Mouse (Mus musculus): ENCODE measurements around the gene Iscu. TPM values are rescaled to one million over a fixed set of nuclear protein-coding genes. Genes with fewer than 3 reads are reported as not detected.

Iscu gene
- polyA plus RNA-seq, 1 experiment from 2014 or later: 93.0 TPM

- Histone ChIP-seq H3K27me3 (no peaks in the 10 kb centered on the region), H3K9ac (peak overlapping the region; percentile 70), H3K36me3 (peaks cover 23% of the 10 kb centered on the region), H3K4me2 (peak overlapping the region; percentile 80), H3K4me3 (peak overlapping the region; percentile 64), H3K27ac (replicated peaks) (peak overlapping the region; percentile 96), H3K4me1 (replicated peaks) (peaks cover 33% of the 10 kb centered on the region), H3K9me3 (no peaks in the 10 kb centered on the region)
- 32% methylated on average over 7 of the region's 7 CpGs for WGBS
- ATAC-seq (ENCODE audit: low read depth): peak; percentile 51
Measured at GRCm38 (mm10) chr5:113735023-113735344, 37.6 kb upstream of the Iscu start.

GRCm38 (mm10) chr5:113735345-113736112 is 37.0 kb upstream of the Iscu start, which contains the start of gene Ficd:
Ficd (plus strand) TSS chr5:113735803.
- Histone ChIP-seq H3K4me1 (replicated peaks) (peaks cover 27% of the 10 kb centered on the region), H3K27me3 (no peaks in the 10 kb centered on the region), H3K9ac (peak within 1 kb of the TSS; percentile 77), H3K36me3 (peaks cover 29% of the 10 kb centered on the region), H3K4me3 (peak within 1 kb of the TSS; percentile 64), H3K4me2 (peak within 1 kb of the TSS; percentile 80), H3K27ac (replicated peaks) (peak within 1 kb of the TSS; percentile 96), H3K9me3 (no peaks in the 10 kb centered on the region)
- ATAC-seq (ENCODE audit: low read depth): peak; percentile 96
- WGBS: 1% methylated on average over 71 of the region's 71 CpGs

GRCm38 (mm10) chr5:113736113-113736502 is 36.4 kb upstream of the Iscu start:
- no peaks in the 10 kb centered on the region for H3K27me3 ChIP-seq
- peak overlapping the region; percentile 77 for H3K9ac ChIP-seq
- 3% methylated on average over 10 of the region's 10 CpGs for WGBS
- peaks cover 34% of the 10 kb centered on the region for H3K36me3 ChIP-seq
- peak overlapping the region; percentile 96 for H3K27ac ChIP-seq (replicated peaks)
- peak overlapping the region; percentile 64 for H3K4me3 ChIP-seq
- H3K4me2 ChIP-seq: peak overlapping the region; percentile 80
- H3K9me3 ChIP-seq: no peaks in the 10 kb centered on the region
- H3K4me1 ChIP-seq (replicated peaks): peaks cover 22% of the 10 kb centered on the region
- ATAC-seq (ENCODE audit: low read depth): peak; percentile 0; the same call in 1 of the 2 replicates

- no peaks in the 10 kb centered on the region for H3K27me3 ChIP-seq
- WGBS: 39% methylated on average over 15 of the region's 15 CpGs
- peak overlapping the region; percentile 80 for H3K4me2 ChIP-seq
- H3K9ac ChIP-seq: peak overlapping the region; percentile 77
- peak overlapping the region; percentile 64 for H3K4me3 ChIP-seq
- H3K4me1 ChIP-seq (replicated peaks): peaks cover 22% of the 10 kb centered on the region
- no peaks in the 10 kb centered on the region for H3K9me3 ChIP-seq
- peak overlapping the region; percentile 96 for H3K27ac ChIP-seq (replicated peaks)
- H3K36me3 ChIP-seq: peaks cover 40% of the 10 kb centered on the region
- ATAC-seq (ENCODE audit: low read depth): no peak
Measured at GRCm38 (mm10) chr5:113736522-113737164, 35.9 kb upstream of the Iscu start.

GRCm38 (mm10) chr5:113737607-113738237 is 34.8 kb upstream of the Iscu start:
- no peak overlapping the region for H3K9ac ChIP-seq
- no peaks in the 10 kb centered on the region for H3K9me3 ChIP-seq
- H3K4me1 ChIP-seq (replicated peaks): peaks cover 22% of the 10 kb centered on the region
- peaks cover 50% of the 10 kb centered on the region for H3K36me3 ChIP-seq
- no peak overlapping the region for H3K4me2 ChIP-seq
- ATAC-seq (ENCODE audit: low read depth): no peak
- 92% methylated on average over 11 of the region's 11 CpGs for WGBS
- H3K27me3 ChIP-seq: no peaks in the 10 kb centered on the region
- no peak overlapping the region for H3K4me3 ChIP-seq
- H3K27ac ChIP-seq (replicated peaks): no peak overlapping the region

- 98% methylated on average over 5 of the region's 5 CpGs for WGBS
- Histone ChIP-seq H3K9me3 (no peaks in the 10 kb centered on the region), H3K27me3 (no peaks in the 10 kb centered on the region), H3K36me3 (peaks cover 99% of the 10 kb centered on the region), H3K4me3 (no peak overlapping the region), H3K27ac (replicated peaks) (no peak overlapping the region), H3K4me2 (no peak overlapping the region), H3K4me1 (replicated peaks) (no peaks in the 10 kb centered on the region), H3K9ac (no peak overlapping the region)
- ATAC-seq (ENCODE audit: low read depth): no peak
Measured at GRCm38 (mm10) chr5:113747629-113748028, 24.9 kb upstream of the Iscu start.

- Histone ChIP-seq H3K27ac (replicated peaks) (no peak overlapping the region), H3K9ac (no peak overlapping the region), H3K4me1 (replicated peaks) (no peaks in the 10 kb centered on the region), H3K27me3 (no peaks in the 10 kb centered on the region), H3K9me3 (no peaks in the 10 kb centered on the region), H3K4me2 (no peak overlapping the region), H3K4me3 (no peak overlapping the region), H3K36me3 (peaks cover 99% of the 10 kb centered on the region)
- WGBS: 95% methylated on average over 13 of the region's 13 CpGs
- no peak for ATAC-seq (ENCODE audit: low read depth)
Measured at GRCm38 (mm10) chr5:113748556-113749331, 23.8 kb upstream of the Iscu start.

- no peak overlapping the region for H3K9ac ChIP-seq
- ATAC-seq (ENCODE audit: low read depth): no peak
- no peaks in the 10 kb centered on the region for H3K9me3 ChIP-seq
- no peak overlapping the region for H3K4me2 ChIP-seq
- H3K36me3 ChIP-seq: peaks cover 99% of the 10 kb centered on the region
- 89% methylated on average over 9 of the region's 9 CpGs for WGBS
- no peaks in the 10 kb centered on the region for H3K4me1 ChIP-seq (replicated peaks)
- no peak overlapping the region for H3K4me3 ChIP-seq
- H3K27me3 ChIP-seq: no peaks in the 10 kb centered on the region
- H3K27ac ChIP-seq (replicated peaks): no peak overlapping the region
Measured at GRCm38 (mm10) chr5:113751521-113752157, 20.9 kb upstream of the Iscu start.

GRCm38 (mm10) chr5:113755347-113756030 is 17.1 kb upstream of the Iscu start:
- ATAC-seq (ENCODE audit: low read depth): no peak
- Histone ChIP-seq H3K27ac (replicated peaks) (no peak overlapping the region), H3K4me1 (replicated peaks) (no peaks in the 10 kb centered on the region), H3K27me3 (no peaks in the 10 kb centered on the region), H3K9me3 (no peaks in the 10 kb centered on the region), H3K4me2 (no peak overlapping the region), H3K4me3 (no peak overlapping the region), H3K36me3 (peaks cover 99% of the 10 kb centered on the region), H3K9ac (no peak overlapping the region)
- WGBS: 90% methylated on average over 15 of the region's 15 CpGs

- no peak for ATAC-seq (ENCODE audit: low read depth)
- H3K4me1 ChIP-seq (replicated peaks): no peaks in the 10 kb centered on the region
- H3K4me3 ChIP-seq: no peak overlapping the region
- H3K27me3 ChIP-seq: no peaks in the 10 kb centered on the region
- H3K9ac ChIP-seq: no peak overlapping the region
- no peak overlapping the region for H3K4me2 ChIP-seq
- no peak overlapping the region for H3K27ac ChIP-seq (replicated peaks)
- H3K36me3 ChIP-seq: peaks cover 85% of the 10 kb centered on the region
- WGBS: 94% methylated on average over 2 of the region's 2 CpGs
- H3K9me3 ChIP-seq: no peaks in the 10 kb centered on the region
Measured at GRCm38 (mm10) chr5:113761585-113761984, 11.0 kb upstream of the Iscu start.

GRCm38 (mm10) chr5:113764426-113764825 is 8.1 kb upstream of the Iscu start:
- Histone ChIP-seq H3K4me1 (replicated peaks) (peaks cover 8% of the 10 kb centered on the region), H3K9ac (no peak overlapping the region), H3K9me3 (no peaks in the 10 kb centered on the region), H3K4me3 (no peak overlapping the region), H3K27me3 (no peaks in the 10 kb centered on the region), H3K4me2 (no peak overlapping the region), H3K36me3 (peaks cover 77% of the 10 kb centered on the region), H3K27ac (replicated peaks) (no peak overlapping the region)
- ATAC-seq (ENCODE audit: low read depth): no peak
- 88% methylated on average over 7 of the region's 7 CpGs for WGBS
